Mouse (Mus musculus) MEL (cell line): ENCODE results near the gene Trappc2l. TPM values are rescaled to one million over a fixed set of nuclear protein-coding genes. Genes with fewer than 3 reads are reported as not detected.

ENCODE experiments used
- DNase-seq: peaks from one replicate; pipeline ENCODE4 v3.0.0; 2011; ENCODE audit warnings: low read depth, low spot score
- H3K27ac ChIP-seq: 2 replicates; pipeline ENCODE4 v1.5.1; 2012; ENCODE audit warnings: low read depth, mild to moderate bottlenecking, control low read depth, low read length, moderate library complexity; ENCODE audit not compliant: control insufficient read depth
- H3K27me3 ChIP-seq, 2 experiments: fragments of 150-350 bp in 1 of 2; sonication (generic) in 1 of 2; 2 replicates each; pipeline ENCODE4 v1.6.1; 2012; ENCODE audit warnings: low read length in 2 of 2, mild to moderate bottlenecking in 2 of 2, improper control_type of control experiment in 1 of 2, moderate library complexity in 1 of 2; ENCODE audit not compliant: insufficient read depth in 2 of 2, control insufficient read depth in 1 of 2
- H3K36me3 ChIP-seq, 2 experiments: 2 replicates each; pipeline ENCODE4 v1.6.1; 2012 to 2014; ENCODE audit warnings: low read length in 2 of 2, improper control_type of control experiment in 1 of 2, inconsistent platforms in 1 of 2, mild to moderate bottlenecking in 1 of 2; ENCODE audit not compliant: insufficient read depth in 2 of 2, control insufficient read depth in 1 of 2
- H3K4me1 ChIP-seq, 2 experiments: fragments of 150-350 bp in 1 of 2; sonication (generic) in 1 of 2; 2 replicates each; pipeline ENCODE4 v1.6.1; 2012; ENCODE audit warnings: low read length in 2 of 2, improper control_type of control experiment in 1 of 2, mild to moderate bottlenecking in 1 of 2; ENCODE audit not compliant: insufficient read depth in 2 of 2, control insufficient read depth in 1 of 2
- H3K4me3 ChIP-seq, 2 experiments: fragments of 150-350 bp in 1 of 2; sonication (generic) in 1 of 2; 2 replicates each; pipeline ENCODE4 v1.5.1; 2012; ENCODE audit warnings: low read depth in 2 of 2, low read length in 2 of 2, mild to moderate bottlenecking in 2 of 2, moderate library complexity in 2 of 2, control low read depth in 1 of 2, improper control_type of control experiment in 1 of 2; ENCODE audit not compliant: control insufficient read depth in 1 of 2, insufficient read depth in 1 of 2
- H3K79me2 ChIP-seq: 2 replicates; pipeline ENCODE4 v1.6.1; 2012; ENCODE audit warnings: mild to moderate bottlenecking, low read length, moderate library complexity; ENCODE audit not compliant: control insufficient read depth, poor library complexity, insufficient read depth
- H3K9ac ChIP-seq: 2 replicates; pipeline ENCODE4 v1.6.1; 2012; ENCODE audit warnings: low read depth, mild to moderate bottlenecking, control low read depth, low read length, moderate library complexity; ENCODE audit not compliant: control insufficient read depth, poor library complexity, severe bottlenecking
- H3K9me3 ChIP-seq: fragments of 150-350 bp; sonication (generic); replicated peaks from 2 replicates; pipeline ENCODE4 v1.6.1; 2012; ENCODE audit warnings: mild to moderate bottlenecking, low read length, improper control_type of control experiment, moderate library complexity; ENCODE audit not compliant: insufficient read depth
- BHLHE40 ChIP-seq: IDR thresholded peaks from 2 replicates; pipeline ENCODE4 v1.6.1; 2012; ENCODE audit warnings: low read depth, mild to moderate bottlenecking, inconsistent platforms, low read length, improper control_type of control experiment, borderline replicate concordance
- CHD1 ChIP-seq: IDR thresholded peaks from 2 replicates; pipeline ENCODE4 v1.6.1; 2012; ENCODE audit warnings: low read depth, mild to moderate bottlenecking, inconsistent platforms, low read length, improper control_type of control experiment
- CHD2 ChIP-seq: IDR thresholded peaks from 2 replicates; pipeline ENCODE4 v1.6.1; 2011; ENCODE audit warnings: low read length, improper control_type of control experiment
- CTCF ChIP-seq, 3 experiments: IDR thresholded peaks in 2 of 3; conservative IDR thresholded peaks in 1 of 3; 2 replicates each; pipeline ENCODE4 v1.5.1; 2011 to 2012; ENCODE audit warnings: low read length in 3 of 3, low read depth in 2 of 3, mild to moderate bottlenecking in 2 of 3, improper control_type of control experiment in 1 of 3, inconsistent platforms in 1 of 3, mixed read lengths in 1 of 3, moderate library complexity in 1 of 3; ENCODE audit not compliant: control insufficient read depth in 1 of 3, insufficient read depth in 1 of 3, poor library complexity in 1 of 3, severe bottlenecking in 1 of 3
- ELF1 ChIP-seq: IDR thresholded peaks from 2 replicates; pipeline ENCODE4 v1.6.1; 2014; ENCODE audit warnings: low read depth, mild to moderate bottlenecking, inconsistent platforms, low read length, improper control_type of control experiment, moderate library complexity
- EP300 ChIP-seq, 2 experiments: IDR thresholded peaks; 2 replicates each; pipeline ENCODE4 v1.6.1; 2011; ENCODE audit warnings: improper control_type of control experiment in 2 of 2, low read length in 2 of 2, low read depth in 1 of 2, mild to moderate bottlenecking in 1 of 2
- ETS1 ChIP-seq: IDR thresholded peaks from 2 replicates; pipeline ENCODE4 v1.6.1; 2012; ENCODE audit warnings: low read depth, mild to moderate bottlenecking, inconsistent platforms, low read length, improper control_type of control experiment, moderate library complexity
- GABPA ChIP-seq: IDR thresholded peaks from 2 replicates; pipeline ENCODE4 v1.6.1; 2012; ENCODE audit warnings: low read depth, mild to moderate bottlenecking, inconsistent platforms, low read length, improper control_type of control experiment, moderate library complexity
- GATA1 ChIP-seq: IDR thresholded peaks from 2 replicates; pipeline ENCODE4 v1.6.1; 2011; ENCODE audit warnings: low read depth, low read length, improper control_type of control experiment
- HCFC1 ChIP-seq: IDR thresholded peaks from 2 replicates; pipeline ENCODE4 v1.6.1; 2012; ENCODE audit warnings: low read depth, mild to moderate bottlenecking, inconsistent platforms, low read length, improper control_type of control experiment, moderate library complexity
- JUND ChIP-seq: IDR thresholded peaks from 2 replicates; pipeline ENCODE4 v1.6.1; 2011; ENCODE audit warnings: low read depth, mild to moderate bottlenecking, improper control_type of control experiment, low read length
- KAT2A ChIP-seq: conservative IDR thresholded peaks from 2 replicates; pipeline ENCODE4 v1.6.1; 2012; ENCODE audit warnings: low read depth, low read length, improper control_type of control experiment, inconsistent platforms
- MAFK ChIP-seq: IDR thresholded peaks from 2 replicates; pipeline ENCODE4 v1.6.1; 2011; ENCODE audit warnings: low read depth, mild to moderate bottlenecking, low read length, improper control_type of control experiment, borderline replicate concordance
- MAX ChIP-seq: IDR thresholded peaks from 2 replicates; pipeline ENCODE4 v1.6.1; 2011; ENCODE audit warnings: low read length, improper control_type of control experiment
- MAZ ChIP-seq: IDR thresholded peaks from 2 replicates; pipeline ENCODE4 v1.6.1; 2012; ENCODE audit warnings: low read depth, mild to moderate bottlenecking, inconsistent platforms, low read length, improper control_type of control experiment
- MXI1 ChIP-seq: IDR thresholded peaks from 2 replicates; pipeline ENCODE4 v1.6.1; 2011; ENCODE audit warnings: mild to moderate bottlenecking, low read depth, low read length, improper control_type of control experiment
- MYB ChIP-seq: IDR thresholded peaks from 2 replicates; pipeline ENCODE4 v1.6.1; 2011; ENCODE audit warnings: mild to moderate bottlenecking, low read depth, low read length, improper control_type of control experiment
- NRF1 ChIP-seq: IDR thresholded peaks from 2 replicates; pipeline ENCODE4 v1.6.1; 2014; ENCODE audit warnings: low read depth, mild to moderate bottlenecking, inconsistent platforms, low read length, improper control_type of control experiment, moderate library complexity; ENCODE audit not compliant: poor library complexity, insufficient read depth, severe bottlenecking
- POLR2A ChIP-seq, 2 experiments: IDR thresholded peaks; 2 replicates each; pipeline ENCODE4 v1.6.1; 2011 to 2012; ENCODE audit warnings: low read length in 2 of 2, mild to moderate bottlenecking in 2 of 2, control low read depth in 1 of 2, improper control_type of control experiment in 1 of 2, low read depth in 1 of 2, moderate library complexity in 1 of 2; ENCODE audit not compliant: control insufficient read depth in 1 of 2, insufficient read depth in 1 of 2, poor library complexity in 1 of 2
- POLR2AphosphoS2 ChIP-seq: IDR thresholded peaks from 2 replicates; pipeline ENCODE4 v1.6.1; 2011; ENCODE audit warnings: low read length, improper control_type of control experiment
- RAD21 ChIP-seq: IDR thresholded peaks from 2 replicates; pipeline ENCODE4 v1.6.1; 2011; ENCODE audit warnings: mild to moderate bottlenecking, low read depth, low read length, improper control_type of control experiment
- RCOR1 ChIP-seq: IDR thresholded peaks from 2 replicates; pipeline ENCODE4 v1.6.1; 2012; ENCODE audit warnings: low read depth, mild to moderate bottlenecking, inconsistent platforms, low read length, improper control_type of control experiment
- SIN3A ChIP-seq: IDR thresholded peaks from 2 replicates; pipeline ENCODE4 v1.6.1; 2012; ENCODE audit warnings: low read length, improper control_type of control experiment, inconsistent platforms
- SMC3 ChIP-seq: IDR thresholded peaks from 2 replicates; pipeline ENCODE4 v1.6.1; 2011; ENCODE audit warnings: low read depth, low read length, improper control_type of control experiment
- TCF12 ChIP-seq: IDR thresholded peaks from 2 replicates; pipeline ENCODE4 v1.6.1; 2014; ENCODE audit warnings: low read depth, mild to moderate bottlenecking, inconsistent platforms, low read length, improper control_type of control experiment, moderate library complexity
- ZC3H11A ChIP-seq: IDR thresholded peaks from 2 replicates; pipeline ENCODE4 v1.6.1; 2012; ENCODE audit warnings: low read depth, mild to moderate bottlenecking, inconsistent platforms, low read length, improper control_type of control experiment
- ZKSCAN1 ChIP-seq: IDR thresholded peaks from 2 replicates; pipeline ENCODE4 v1.6.1; 2012; ENCODE audit warnings: low read depth, mild to moderate bottlenecking, inconsistent platforms, low read length, improper control_type of control experiment, moderate library complexity
- ZNF384 ChIP-seq: IDR thresholded peaks from 2 replicates; pipeline ENCODE4 v1.6.1; 2012; ENCODE audit warnings: low read depth, mild to moderate bottlenecking, inconsistent platforms, low read length, improper control_type of control experiment
- polyA plus RNA-seq, 2 experiments: library from polyadenylated mRNA; stranded (reverse) in 1 of 2; unstranded in 1 of 2; fragments of >175 nt in 1 of 2; fragments of >200 nt in 1 of 2; gene quantifications; 2 replicates each; pipeline versions ENCODE4 v1.2.1 to v1.2.4; 2012; ENCODE audit warnings: low replicate concordance in 2 of 2, low read depth in 1 of 2; ENCODE audit not compliant: insufficient read length in 2 of 2, insufficient read depth in 1 of 2, missing spikeins in 1 of 2
- total RNA-seq: library from RNA; depleted of rRNA; stranded (reverse); fragments of 300-350 nt; gene quantifications from 2 replicates; pipeline ENCODE4 v1.2.3, GENCODE M21; 2012

Trappc2l gene
- total and polyA plus RNA-seq, 3 experiments, result 15.1 to 21.7 TPM; not detected in 1

- no peaks in the 10 kb centered on the region for H3K27me3 ChIP-seq
- H3K79me2 ChIP-seq, result no peaks in the 10 kb centered on the region
- peaks cover 0 to 2% of the 10 kb centered on the region in 2 experiments; a peak in 1 of 4 replicates for H3K36me3 ChIP-seq
- DNase-seq, result no peak
- TF ChIP-seq HCFC1 (no peak), ZNF384 (no peak), MAX (no peak), MXI1 (no peak), POLR2A (IDR thresholded peaks at IDR 0.05; ENCODE audit: control insufficient read depth in 1 of 2, insufficient read depth in 1 of 2, low read depth in 1 of 2, low read length in 2 of 2, poor library complexity in 1 of 2) (no peak), RAD21 (no peak), TCF12 (no peak), GABPA (no peak), RCOR1 (no peak), GATA1 (no peak), CTCF (IDR thresholded peaks at IDR 0.05 in 2 of 3, conservative IDR thresholded peaks at IDR 0.05 in 1 of 3; ENCODE audit: control insufficient read depth in 1 of 3, insufficient read depth in 1 of 3, low read depth in 2 of 3, low read length in 3 of 3, poor library complexity in 1 of 3, severe bottlenecking in 1 of 3) (no peak), ZC3H11A (no peak), MYB (no peak), CHD2 (no peak), EP300 (IDR thresholded peaks at IDR 0.05; ENCODE audit: low read depth in 1 of 2, low read length in 2 of 2) (no peak), MAZ (no peak), SIN3A (no peak), BHLHE40 (no peak), POLR2AphosphoS2 (no peak; the same call in 1 of the 2 replicates), KAT2A (no peak)
- H3K4me1 ChIP-seq, result no peaks in the 10 kb centered on the region
- no peaks in the 10 kb centered on the region for H3K9me3 ChIP-seq
- H3K9ac ChIP-seq, result no peak overlapping the region
- no peak overlapping the region for H3K4me3 ChIP-seq
- no peak overlapping the region for H3K27ac ChIP-seq
Measured at GRCm38 (mm10) chr8:122625811-122626210, 14.4 kb downstream of the Trappc2l start.

- Histone ChIP-seq H3K9ac (no peak overlapping the region), H3K27ac (no peak overlapping the region), H3K9me3 (no peaks in the 10 kb centered on the region), H3K27me3 (no peaks in the 10 kb centered on the region), H3K79me2 (no peaks in the 10 kb centered on the region), H3K36me3 (peaks cover 0 to 2% of the 10 kb centered on the region in 2 experiments; a peak in 1 of 4 replicates), H3K4me1 (no peaks in the 10 kb centered on the region), H3K4me3 (no peak overlapping the region)
- DNase-seq, result no peak
- TF ChIP-seq TCF12 (no peak), JUND (no peak), MYB (no peak), GATA1 (no peak), SMC3 (peak; percentile 29; the same call in 1 of the 2 replicates), CHD1 (no peak), ZNF384 (no peak), NRF1 (no peak), MAFK (no peak), ZKSCAN1 (no peak), GABPA (no peak), CHD2 (no peak), MXI1 (no peak), SIN3A (no peak), ELF1 (0 out of 2 replicates have a peak, but pooled peaks have one; percentile 35), CTCF (IDR thresholded peaks at IDR 0.05 in 2 of 3, conservative IDR thresholded peaks at IDR 0.05 in 1 of 3; ENCODE audit: control insufficient read depth in 1 of 3, insufficient read depth in 1 of 3, low read depth in 2 of 3, low read length in 3 of 3, poor library complexity in 1 of 3, severe bottlenecking in 1 of 3) (no peak), ETS1 (no peak)
Measured at GRCm38 (mm10) chr8:122626896-122627295, 15.5 kb downstream of the Trappc2l start.
